Mouse (Mus musculus) lung, postnatal 0 days (tissue): ENCODE results near the gene Ddit4l.

ENCODE experiments used
- CTCF ChIP-seq: IDR thresholded peaks from 2 replicates; pipeline ENCODE4 v1.5.1; 2016; ENCODE audit warnings: antibody characterized with exemption, mild to moderate bottlenecking
- EP300 ChIP-seq: IDR thresholded peaks from 2 replicates; pipeline ENCODE4 v1.6.1; 2016; ENCODE audit warnings: antibody characterized with exemption, mild to moderate bottlenecking, control low read depth

GRCm38 (mm10) chr3:137576146-137576545, 45.3 kb upstream of the Ddit4l start:
- no peak for TF ChIP-seq EP300
- TF ChIP-seq CTCF, result no peak
